Mouse (Mus musculus) spleen, adult 12 weeks (tissue): ENCODE data around the gene Vat1l.

Experiments
- DNase-seq: peaks from one replicate; pipeline ENCODE4 v3.0.0; 2022; ENCODE audit warnings: low spot score

Vat1l gene

DNA sequence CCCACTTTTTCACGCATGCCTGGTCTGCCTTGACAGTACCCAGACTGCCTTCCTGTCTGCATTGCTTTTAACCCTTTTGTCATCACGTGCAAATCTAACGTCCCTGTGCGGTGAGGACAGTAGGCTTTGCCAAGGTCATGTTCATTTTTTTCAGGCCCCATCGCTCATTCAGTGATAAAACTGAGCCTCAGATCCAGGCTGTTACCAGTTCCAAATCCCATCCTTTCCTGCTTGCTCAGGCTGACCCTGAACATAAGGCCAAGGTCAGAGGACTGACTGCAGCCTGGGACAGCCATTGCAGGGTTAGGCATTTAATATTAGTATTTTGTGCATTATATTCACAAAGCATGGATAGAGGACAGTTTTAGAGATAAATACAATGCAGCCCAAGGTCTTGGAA lies 192.9 kb downstream of the Vat1l start:
- DNase-seq, result no peak

DNA sequence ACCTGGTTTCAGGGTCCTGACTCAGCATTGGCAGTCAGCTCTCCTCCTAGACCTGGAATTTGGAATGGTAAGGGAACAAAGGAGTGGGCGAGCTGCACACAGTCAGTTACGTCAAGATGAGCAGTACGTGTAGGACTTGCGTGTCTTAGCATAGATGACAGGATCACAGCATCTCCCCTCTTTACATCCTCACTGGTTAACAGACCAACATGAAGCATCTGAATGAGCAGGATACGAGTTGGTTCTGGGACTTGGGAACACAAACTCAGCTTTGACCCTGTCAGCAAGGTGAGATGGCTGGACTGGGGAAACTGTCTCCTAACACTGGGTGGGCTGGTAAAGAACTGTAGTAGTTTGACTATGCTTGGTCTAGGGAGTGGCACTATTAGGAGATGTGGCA lies 193.9 kb downstream of the Vat1l start:
- DNase-seq, result no peak

DNA sequence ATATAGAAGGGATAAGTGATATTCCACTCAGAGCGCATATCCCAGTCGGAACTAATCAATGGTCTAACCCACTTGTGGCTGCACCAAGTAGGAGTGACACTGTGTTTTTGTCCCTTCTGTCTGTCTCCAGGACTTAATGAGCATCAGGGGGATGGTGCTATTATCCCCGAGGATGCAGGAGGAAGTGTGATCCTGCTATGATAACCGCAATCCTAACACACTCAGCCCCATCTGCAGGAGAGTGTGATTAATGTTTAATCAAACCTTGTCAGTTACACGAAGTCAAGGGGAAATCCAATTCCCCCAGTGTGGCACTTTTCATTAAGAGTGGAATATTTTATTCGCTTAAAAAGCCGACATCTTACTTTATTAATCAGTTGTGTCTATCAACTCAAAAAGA lies 196.3 kb downstream of the Vat1l start:
- DNase-seq, result no peak

DNA sequence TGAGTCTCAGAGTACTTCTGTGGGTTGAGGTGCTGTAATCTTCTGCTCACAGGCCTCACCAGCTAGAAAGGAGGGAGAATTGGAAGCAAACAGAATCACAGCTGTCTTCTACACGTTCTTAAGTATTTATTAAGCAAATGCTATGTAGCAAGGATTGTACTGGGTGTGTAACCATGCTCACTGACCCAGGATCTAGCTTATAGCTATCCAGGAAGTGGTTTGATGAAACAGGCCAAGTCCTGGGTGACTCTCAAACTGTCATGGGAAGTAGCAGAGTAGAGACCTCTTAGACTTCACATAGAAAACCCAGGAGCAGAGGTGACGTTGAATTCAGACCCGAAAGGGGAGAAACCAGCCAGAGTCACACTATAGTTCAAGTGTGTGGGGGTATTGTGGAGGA lies 206.0 kb downstream of the Vat1l start:
- DNase-seq, result no peak

DNA sequence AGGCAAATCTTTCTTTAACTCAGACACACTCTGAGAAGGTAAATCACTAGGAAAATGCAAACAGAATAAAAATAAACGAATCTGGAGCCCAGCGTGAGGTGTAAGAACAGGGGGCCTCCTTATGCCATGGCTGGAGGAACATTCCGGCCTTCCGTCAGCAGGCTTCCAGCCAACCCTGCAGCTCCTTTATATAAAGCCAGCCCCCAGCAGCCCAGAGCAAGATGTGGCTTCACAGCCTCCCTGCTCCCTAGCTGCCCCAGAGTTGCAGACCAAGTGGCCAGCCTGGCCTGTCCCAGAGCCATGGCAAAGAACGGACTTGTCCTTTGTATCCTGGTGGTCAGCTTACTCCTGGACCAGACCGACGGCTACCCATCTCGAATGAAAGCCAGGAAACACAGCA lies 212.4 kb downstream of the Vat1l start, which contains the start of gene Clec3a:
TSS of gene Clec3a (plus strand) at position 301 of the 400 bp plus-strand sequence.
- DNase-seq, result no peak

DNA sequence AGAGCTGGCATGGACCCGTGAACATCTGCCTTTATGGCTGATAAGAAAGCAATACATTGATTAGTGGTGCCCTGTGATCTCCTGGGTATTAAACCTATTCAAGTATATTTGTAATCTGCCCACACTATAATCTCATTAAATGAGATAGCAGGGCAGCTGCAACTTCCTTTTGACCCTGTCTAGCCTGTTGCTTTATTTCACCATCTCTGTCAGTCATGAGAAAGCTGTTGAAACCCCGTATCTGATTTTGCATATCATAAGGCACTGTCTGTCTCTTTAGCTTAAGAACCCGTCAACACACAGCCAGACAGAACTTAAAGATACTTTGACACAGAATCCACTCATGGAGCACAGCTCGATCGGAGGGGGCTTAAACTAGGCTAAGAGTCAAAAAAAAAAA lies 213.1 kb downstream of the Vat1l start:
- DNase-seq, result no peak

DNA sequence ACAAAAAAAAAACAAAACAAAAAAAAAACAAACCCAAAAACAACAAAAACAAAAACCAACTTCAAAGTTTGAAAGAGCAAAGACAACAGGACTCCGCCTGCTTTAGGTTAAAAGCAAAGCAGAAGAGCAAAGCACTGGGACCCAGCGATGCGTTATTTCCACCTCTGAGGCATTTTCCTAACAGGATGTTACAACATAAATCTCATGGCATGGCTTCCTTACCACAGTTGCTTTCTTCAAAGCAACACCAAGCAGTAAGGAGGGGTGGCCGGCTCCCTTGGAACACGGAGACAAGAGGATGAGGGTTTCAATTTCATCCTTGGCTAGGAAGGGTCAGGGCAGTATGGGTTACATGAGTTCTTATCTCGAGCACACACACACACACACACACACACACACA lies 213.5 kb downstream of the Vat1l start:
- DNase-seq, result no peak

DNA sequence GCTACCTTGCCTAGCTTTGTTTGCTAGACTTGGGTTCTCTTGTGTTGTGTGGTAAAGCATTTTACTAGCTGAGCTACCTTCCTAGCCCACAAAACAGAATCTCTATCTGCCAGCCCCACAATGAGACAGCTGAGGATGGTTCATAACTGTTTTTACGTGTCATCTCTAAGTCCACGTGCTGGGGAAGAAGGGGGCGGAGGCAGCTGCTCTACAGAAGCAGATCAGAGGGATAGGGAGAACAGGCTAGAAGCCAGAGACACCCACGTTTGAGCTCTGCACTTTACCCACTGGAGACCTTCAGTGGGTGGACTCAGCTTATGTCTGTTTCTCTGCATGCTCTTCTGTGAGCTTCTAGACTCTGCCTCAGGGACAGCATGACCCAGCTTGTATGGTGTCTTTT lies 216.1 kb downstream of the Vat1l start:
- no peak for DNase-seq
